Mouse (Mus musculus) stomach, postnatal 0 days (tissue): ENCODE results near the gene Pdss2.

Experiments
- CTCF ChIP-seq: IDR thresholded peaks from 2 replicates; pipeline ENCODE4 v1.5.1; 2016; ENCODE audit warnings: antibody characterized with exemption, low read depth, mild to moderate bottlenecking, moderate library complexity
- EP300 ChIP-seq: optimal IDR thresholded peaks from 2 replicates; pipeline ENCODE3; 2016; ENCODE audit warnings: antibody characterized with exemption

DNA sequence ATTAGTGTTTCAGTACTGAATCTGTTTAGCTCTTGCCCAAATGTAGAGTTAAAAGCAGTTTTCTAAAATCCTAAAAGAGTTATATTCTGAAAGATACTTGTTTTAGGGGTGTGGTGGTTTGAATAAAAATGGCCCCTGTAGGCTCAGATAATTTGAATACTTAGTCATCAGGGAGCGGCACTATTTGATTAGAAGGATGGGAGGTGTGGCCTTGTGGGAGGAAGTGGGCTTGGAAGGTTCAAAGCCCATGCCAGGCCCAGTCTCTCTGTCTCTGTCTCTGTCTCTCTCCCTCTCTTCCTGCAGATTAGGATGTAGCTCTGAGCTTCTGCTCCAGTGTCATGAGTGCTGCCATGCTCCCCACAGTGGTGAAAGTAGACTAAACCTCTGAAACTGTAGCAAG, 5.1 kb downstream of the Pdss2 start:
- TF ChIP-seq CTCF (no peak), EP300 (no peak)
